Mouse (Mus musculus): ENCODE results near the gene Prr32. TPM values are rescaled to one million over a fixed set of nuclear protein-coding genes. Genes with fewer than 3 reads are reported as not detected.

Gene Prr32
- polyA plus RNA-seq (2012; rRNA removed; ENCODE audit: low replicate concordance) = not detected in 2 replicates

GRCm38 (mm10) chrX:45090604-45091003 lies at the start of gene Prr32:
Prr32 (plus strand) TSS chrX:45090904.

Measured in duodenum, adult 2 months (tissue).